Mouse (Mus musculus): ENCODE measurements around the gene Zfp316. TPM values are rescaled to one million over a fixed set of nuclear protein-coding genes. Genes with fewer than 3 reads are reported as not detected.

Zfp316 gene
- total RNA-seq, 2 experiments from 2014 or later, result 6.7 to 6.8 TPM

DNA sequence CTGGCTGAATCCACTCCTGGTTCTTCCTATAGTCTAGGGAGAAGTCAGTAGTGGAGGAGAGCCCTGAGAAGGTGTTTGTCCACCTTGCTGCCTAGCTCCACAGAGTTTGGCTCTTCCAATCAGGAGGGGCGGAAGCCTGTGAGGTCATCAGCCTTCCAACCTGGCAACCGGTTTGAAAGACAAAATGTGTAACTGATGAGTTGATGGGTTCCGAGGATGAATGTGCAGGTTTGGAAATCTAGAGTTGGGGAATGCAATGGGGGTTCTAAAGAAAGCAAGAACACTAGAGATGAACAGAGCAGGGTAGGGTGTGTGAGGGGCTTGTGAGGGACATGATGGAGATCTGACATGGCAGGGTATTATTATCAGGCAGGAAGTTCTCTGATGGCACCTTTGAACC is 43.0 kb downstream of the Zfp316 start, which contains the start of gene Spdye4a:
Spdye4a (minus strand) TSS at position 101 of the 400 bp plus-strand sequence.
- no peak for DNase-seq (ENCODE audit: low spot score in 2 of 2)

DNA sequence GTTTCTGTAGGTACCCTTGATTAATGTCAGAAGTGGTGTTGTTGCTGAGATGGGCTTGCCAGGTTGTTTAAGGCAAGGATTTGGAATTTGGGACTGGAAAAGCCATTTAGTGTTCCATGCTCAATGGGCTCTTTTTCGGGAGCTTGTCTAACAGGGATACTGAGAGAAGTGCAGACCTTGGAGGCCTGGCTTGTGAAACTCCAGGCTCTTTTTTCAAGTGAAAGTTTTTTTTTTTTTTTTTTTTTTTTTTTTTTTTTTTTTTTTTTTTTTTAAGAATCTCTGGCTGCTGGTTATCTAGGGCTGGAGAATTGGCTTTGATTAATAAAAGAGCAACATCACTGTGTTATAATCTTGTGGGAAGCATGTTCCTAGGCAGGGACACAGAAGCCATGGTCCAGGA is 47.5 kb downstream of the Zfp316 start:
- no peak for DNase-seq (ENCODE audit: low spot score in 2 of 2)

DNA sequence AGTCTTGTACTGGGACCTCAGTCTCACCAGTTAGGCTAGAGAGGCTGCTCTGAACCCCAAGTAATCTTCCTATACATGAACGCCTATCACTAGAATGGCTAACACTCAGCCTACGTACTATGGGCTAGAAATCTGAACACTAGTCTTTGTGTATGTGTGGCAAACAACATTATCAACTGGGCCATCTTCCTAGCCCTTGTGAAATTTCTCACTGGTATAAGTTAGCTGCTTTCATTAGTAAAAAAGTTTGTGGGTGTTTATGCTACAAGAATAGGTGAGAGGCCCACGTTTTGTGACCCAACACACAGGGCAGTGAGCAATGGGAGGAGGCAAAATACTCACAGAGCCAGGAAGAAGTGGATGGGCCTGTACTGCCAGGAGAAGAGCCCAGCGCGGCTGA is 48.8 kb downstream of the Zfp316 start:
- no peak for DNase-seq (ENCODE audit: low spot score in 2 of 2)

DNA sequence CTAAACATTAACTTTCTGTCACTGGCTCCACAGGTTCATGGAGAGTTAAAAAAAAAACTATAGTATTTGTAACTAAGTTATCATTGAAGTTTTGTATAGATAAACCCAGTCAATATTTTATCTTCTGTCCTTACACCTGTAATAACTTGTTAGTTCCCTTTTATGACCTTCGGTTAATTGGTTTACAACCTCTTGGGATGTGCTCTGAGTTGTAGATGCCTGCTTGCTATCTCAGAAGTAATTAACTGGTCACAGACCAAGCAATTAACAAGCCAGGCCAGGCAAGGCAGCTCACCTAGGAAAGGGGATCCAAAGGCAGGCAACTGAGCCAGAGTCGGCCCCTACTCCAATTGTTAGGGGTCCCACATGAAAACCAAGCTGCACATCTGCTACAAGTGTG is 56.0 kb downstream of the Zfp316 start:
- DNase-seq (ENCODE audit: low spot score in 2 of 2), result no peak

DNA sequence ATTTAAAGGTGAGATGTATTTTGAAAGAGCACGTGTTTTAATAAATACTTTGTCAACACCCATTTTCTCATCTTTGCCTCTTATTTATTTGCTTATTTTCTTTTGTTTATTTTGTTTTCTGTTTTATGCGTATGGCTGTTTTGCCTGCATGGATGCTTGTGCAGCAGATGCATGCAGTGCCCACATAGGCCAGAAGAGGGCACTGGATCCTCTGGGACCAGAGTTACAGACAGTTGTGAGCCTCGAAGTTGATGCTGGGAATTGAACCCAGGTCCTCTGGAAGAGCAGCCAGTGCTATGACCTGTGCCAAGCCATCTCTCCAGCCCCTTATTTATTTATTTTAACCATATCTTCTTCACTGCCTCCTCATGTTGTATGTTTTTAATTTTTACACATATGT is 64.8 kb downstream of the Zfp316 start:
- no peak for DNase-seq (ENCODE audit: low spot score in 2 of 2)

Other genes with a start within 250 kb of the Zfp316 start
- 10 to 100 TPM; 34.0 to 39.8 TPM for gene Rnf216, start 157.0 kb downstream of the Zfp316 start, total RNA-seq (2021)
- gene Olfr718-ps1, start 122.4 kb downstream of the Zfp316 start, total RNA-seq (2021), result under 1 TPM in 1 of 2 experiments, not detected in 1; 0.05 TPM
- 10 to 100 TPM in 1 of 2 experiments, 1 to 10 TPM in 1; 9.1 to 11.9 TPM for gene Rbak, start 89.2 kb downstream of the Zfp316 start, total RNA-seq (2021)
- not detected for gene Spdye4b, start 89.0 kb downstream of the Zfp316 start, total RNA-seq (2021)
- gene Spdye4a, start 43.1 kb downstream of the Zfp316 start, total RNA-seq (2021), result not detected
- gene Zfp12, start 34.9 kb downstream of the Zfp316 start, total RNA-seq (2021), result 10 to 100 TPM; 14.0 to 15.9 TPM
- under 1 TPM; 0.69 to 0.70 TPM for gene Zfp853, start 23.6 kb upstream of the Zfp316 start, total RNA-seq (2021)
- gene E130309D02Rik, start 45.3 kb upstream of the Zfp316 start, total RNA-seq (2021), result 10 to 100 TPM; 13.9 to 15.5 TPM
- gene Zdhhc4, start 59.2 kb upstream of the Zfp316 start, total RNA-seq (2021), result 10 to 100 TPM; 35.8 to 38.8 TPM
- under 1 TPM in 1 of 2 experiments, not detected in 1; 0.27 TPM for gene Grid2ip, start 87.3 kb upstream of the Zfp316 start, total RNA-seq (2021)
- 100 to 1,000 TPM; 149 to 150 TPM for gene Kdelr2, start 133.8 kb upstream of the Zfp316 start, total RNA-seq (2021)
- gene Daglb, start 194.6 kb upstream of the Zfp316 start, total RNA-seq (2021), result 1 to 10 TPM; 7.5 to 7.6 TPM

All from gastrocnemius, postnatal 4 days (tissue).